Mouse (Mus musculus) spleen, postnatal 4 days (tissue): ENCODE results near the gene Sebox.

Source experiments
- DNase-seq, 2 experiments: peaks; one replicate each; pipeline ENCODE4 v3.0.0; 2022; ENCODE audit warnings: low spot score in 2 of 2

The Sebox gene

DNA sequence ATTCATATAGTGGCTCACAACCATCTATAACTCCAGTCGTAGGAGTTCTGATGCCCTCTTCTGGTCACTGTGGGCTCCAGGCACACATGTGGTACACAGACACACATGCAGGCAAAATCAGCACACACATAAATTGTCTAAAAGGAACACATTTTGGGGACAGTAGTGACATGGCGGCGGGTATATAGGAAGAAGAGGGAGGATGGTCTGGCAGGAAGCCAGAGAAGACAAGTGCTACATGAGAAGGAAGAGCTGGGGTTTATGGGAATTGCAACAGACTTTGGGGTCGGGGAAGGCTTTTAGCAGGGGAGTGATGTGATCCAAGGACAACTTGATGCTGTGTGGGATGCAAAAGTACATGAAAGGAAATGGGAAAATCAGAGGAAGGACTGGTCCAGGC, 31.3 kb downstream of the Sebox start:
- no peak for DNase-seq

DNA sequence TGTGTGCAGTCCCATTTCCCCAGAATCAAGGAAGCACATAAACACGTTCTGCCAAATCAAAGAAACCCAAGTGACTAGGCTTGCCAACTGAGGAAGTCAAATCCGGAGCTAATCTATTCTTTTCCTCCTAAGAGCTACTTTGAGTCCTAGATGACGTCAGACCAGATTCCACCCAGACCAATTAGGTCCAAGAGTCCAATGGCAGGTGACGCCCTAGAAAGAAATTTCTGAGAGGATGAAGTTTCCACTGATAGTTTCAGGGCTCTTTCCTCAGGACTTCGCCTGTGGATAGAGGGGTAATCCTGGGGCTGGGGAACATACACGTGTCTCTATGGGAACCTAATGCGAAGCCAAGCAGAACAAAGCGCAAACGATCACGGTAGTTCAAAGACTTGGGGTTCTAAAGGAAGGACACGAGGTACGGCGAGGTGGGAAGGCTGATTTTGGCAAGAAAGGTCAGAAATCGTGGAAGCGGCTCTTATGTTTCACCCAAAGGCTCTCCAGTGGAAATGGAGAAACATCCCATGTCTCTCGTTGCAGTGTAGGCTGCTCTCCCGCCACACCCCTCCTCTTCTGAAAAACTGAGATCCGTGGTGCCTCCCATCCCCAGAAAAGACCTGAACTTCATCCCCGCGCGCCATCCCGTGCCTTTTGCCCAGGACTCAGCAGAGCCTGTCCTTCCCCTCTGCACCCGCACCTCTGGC, 32.3 kb downstream of the Sebox start:
- DNase-seq, result no peak

GRCm38 (mm10) chr11:78536080-78536689, 32.9 kb downstream of the Sebox start, which contains the start of the genes Tnfaip1 and Ift20:
TSS of gene Tnfaip1 (minus strand) at chr11:78536332.
TSS of gene Ift20 (plus strand) at chr11:78536361.
- peak; percentile 95 to 96 for DNase-seq

DNA sequence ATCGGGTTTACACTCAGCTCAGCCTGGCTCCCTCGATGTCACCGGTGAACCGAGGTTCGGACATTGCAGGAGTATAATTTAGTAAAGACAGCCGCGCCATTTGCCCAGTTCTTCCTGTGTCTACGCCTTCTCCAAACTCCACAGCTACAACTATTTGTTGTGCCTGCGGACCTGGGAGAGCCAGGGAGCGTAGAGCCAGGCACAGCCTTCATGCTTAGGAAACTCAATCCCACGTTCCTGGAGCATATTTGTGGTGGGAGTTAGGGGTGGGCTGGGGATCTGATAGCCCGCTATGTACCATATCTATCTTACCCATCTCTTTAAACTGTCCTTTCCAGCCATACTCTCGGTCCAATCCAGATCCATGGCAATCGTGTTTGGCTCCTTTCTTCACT, 33.4 kb downstream of the Sebox start:
- DNase-seq, result no peak

DNA sequence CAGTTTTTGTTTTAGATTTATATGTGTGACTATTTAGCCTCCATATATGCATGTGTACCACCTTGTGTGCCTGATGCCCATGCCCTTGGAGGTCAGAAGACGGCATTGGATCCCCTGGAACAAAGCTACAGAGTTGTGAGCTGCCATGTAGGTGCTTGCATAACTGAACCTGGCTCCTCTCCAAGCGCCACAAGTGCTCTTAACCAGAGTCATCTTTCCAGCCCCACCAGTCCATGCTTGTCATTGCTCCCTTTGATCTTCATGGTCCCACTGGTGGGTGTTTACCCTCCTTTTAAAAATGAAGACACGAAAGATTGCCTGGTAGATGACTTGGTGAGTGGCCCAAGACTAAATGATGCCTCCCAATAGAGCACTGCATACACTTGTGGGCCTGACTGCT, 37.1 kb downstream of the Sebox start:
- DNase-seq, result no peak

DNA sequence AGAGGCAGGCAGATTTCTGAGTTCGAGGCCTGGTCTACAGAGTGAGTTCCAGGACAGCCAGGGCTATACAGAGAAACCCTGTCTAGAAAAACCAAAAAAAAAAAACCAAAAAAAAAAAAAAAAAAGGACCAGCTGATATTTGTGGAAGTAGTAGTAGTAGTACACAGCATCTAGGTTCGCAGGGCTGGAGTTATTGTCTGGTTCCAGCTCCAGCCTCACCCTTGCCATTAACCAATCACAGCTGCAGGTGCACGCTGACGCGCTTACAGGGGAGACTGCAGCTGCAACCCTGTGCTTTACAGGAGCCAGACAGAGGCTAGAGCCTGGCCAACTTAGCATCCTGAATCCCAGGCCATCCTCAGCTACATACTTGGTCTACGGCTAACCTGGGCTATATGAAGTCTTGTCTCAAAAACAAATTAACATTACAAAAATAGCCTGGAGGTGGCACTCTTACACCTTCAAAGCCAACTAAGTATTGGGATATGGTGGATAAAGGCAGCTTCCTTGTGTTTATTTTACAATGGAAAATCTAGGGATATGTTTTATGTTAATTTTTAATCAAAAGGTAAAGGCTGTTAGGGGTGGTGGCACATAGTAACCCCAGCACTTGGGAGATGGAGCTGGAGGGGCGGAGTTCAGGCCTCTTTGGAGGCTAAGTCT, 41.3 kb downstream of the Sebox start:
- DNase-seq, result no peak

GRCm38 (mm10) chr11:78545181-78545580, 41.9 kb downstream of the Sebox start:
- no peak for DNase-seq

- no peak for DNase-seq
These were observed 44.6 kb downstream of the Sebox start for GRCm38 (mm10) chr11:78547718-78548460.

DNA sequence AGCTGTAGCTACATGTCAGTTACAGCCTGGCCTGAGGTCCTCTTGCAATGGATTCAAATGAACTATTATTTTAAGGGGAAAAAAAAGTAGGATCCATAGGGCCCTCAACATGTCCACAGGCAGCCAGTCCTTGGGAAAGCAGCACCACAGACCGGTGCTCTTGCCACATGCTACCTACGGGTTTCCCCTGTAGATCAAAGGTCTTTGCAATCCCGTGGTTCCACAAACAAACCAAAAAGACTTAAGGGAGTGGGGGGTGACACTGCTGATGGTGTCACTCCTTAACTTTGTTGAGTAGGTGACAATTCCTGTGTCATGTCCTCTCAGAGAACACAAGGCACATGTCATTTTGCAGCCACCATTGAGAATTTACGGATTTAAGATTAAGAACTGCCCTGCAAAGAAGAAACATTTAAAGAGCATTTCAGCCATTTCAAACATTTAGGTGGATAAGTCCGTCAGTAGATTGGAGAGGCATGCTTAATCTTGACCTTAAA, 46.3 kb downstream of the Sebox start:
- no peak for DNase-seq

GRCm38 (mm10) chr11:78550168-78551058, 47.2 kb downstream of the Sebox start, which contains the start of gene Tmem97:
TSS of gene Tmem97 (minus strand) at chr11:78550777.
- peak; percentile 92 to 95 for DNase-seq

GRCm38 (mm10) chr11:78551059-78551398, 47.8 kb downstream of the Sebox start:
- no peak for DNase-seq
